22 mouse cellular contexts compared by ENCODE assay signal in genomic region chr1:164273659-164274058, GRCm38 (mm10). TPM values are rescaled to one million over a fixed set of nuclear protein-coding genes. Genes with fewer than 3 reads are reported as not detected.
A peak's percentile ranks its signal among the peaks of the same experiment; 100 is the strongest.
DNase-seq lines count a peak whose midpoint lies in the region; ATAC-seq and TF ChIP-seq lines count a peak whose summit lies in the region.
"Had no signal": no experiment of that assay in that cellular context is flagged by ENCODE, and none has a peak within 500 bp of the region (broad histone marks: within the 10 kb centered on the region; RNA-seq: fewer than 3 reads in every experiment).

No protein-coding gene starts in this region.

- ATAC-seq in midbrain, postnatal 0 days (ENCODE audit: low FRiP score), result no peak
- no peak for ATAC-seq in midbrain, embryonic 16.5 days
- ATAC-seq: forebrain, embryonic 14.5 days; liver, postnatal 0 days; lung, postnatal 0 days had no signal

- H3K27ac ChIP-seq in midbrain, postnatal 0 days (ENCODE audit: low read depth, low read length), result no peak overlapping the region
- H3K27ac ChIP-seq in midbrain, embryonic 16.5 days (ENCODE audit: low read length), result no peak overlapping the region
- H3K27ac ChIP-seq in forebrain, embryonic 10.5 days, result no peak overlapping the region
- H3K27ac ChIP-seq: heart, embryonic 10.5 days; kidney, embryonic 15.5 days; macrophage; neural tube, embryonic 12.5 days; stomach, postnatal 0 days had no signal

- H3K9ac ChIP-seq in midbrain, postnatal 0 days (replicated peaks; ENCODE audit: low read length, poor library complexity, severe bottlenecking), result no peak overlapping the region
- no peak overlapping the region for H3K9ac ChIP-seq in midbrain, embryonic 16.5 days (ENCODE audit: low read depth, low read length)
- H3K9ac ChIP-seq: kidney, embryonic 15.5 days; liver, postnatal 0 days; neural tube, embryonic 12.5 days had no signal

- H3K9me3 ChIP-seq in midbrain, postnatal 0 days (ENCODE audit: low read length), result no peaks in the 10 kb centered on the region
- no peaks in the 10 kb centered on the region for H3K9me3 ChIP-seq in midbrain, embryonic 16.5 days (replicated peaks; ENCODE audit: control insufficient read depth, low read length, poor library complexity, severe bottlenecking)
- no peaks in the 10 kb centered on the region for H3K9me3 ChIP-seq in forebrain, embryonic 10.5 days
- H3K9me3 ChIP-seq: heart, embryonic 10.5 days; kidney, embryonic 15.5 days; neural tube, embryonic 12.5 days had no signal

- no peaks in the 10 kb centered on the region for H3K4me1 ChIP-seq in midbrain, postnatal 0 days (ENCODE audit: insufficient read depth, low read length)
- H3K4me1 ChIP-seq in midbrain, embryonic 16.5 days (ENCODE audit: control insufficient read depth, insufficient read depth, low read length), result no peaks in the 10 kb centered on the region
- H3K4me1 ChIP-seq in forebrain, embryonic 10.5 days, result peaks cover 12% of the 10 kb centered on the region
- H3K4me1 ChIP-seq: heart, embryonic 10.5 days; neural tube, embryonic 12.5 days had no signal

- 0 out of 2 replicates have a peak, but pooled peaks cover 3% of the 10 kb centered on the region for H3K27me3 ChIP-seq in midbrain, postnatal 0 days (ENCODE audit: insufficient read depth, low read length)
- no peaks in the 10 kb centered on the region; the same call in 1 of the 2 replicates for H3K27me3 ChIP-seq in midbrain, embryonic 16.5 days (ENCODE audit: control insufficient read depth, insufficient read depth, low read depth, low read length)
- no peaks in the 10 kb centered on the region for H3K27me3 ChIP-seq in forebrain, embryonic 10.5 days (ENCODE audit: poor library complexity, severe bottlenecking)
- H3K27me3 ChIP-seq: kidney, embryonic 15.5 days; neural tube, embryonic 12.5 days had no signal

- no peak for TF ChIP-seq CTCF in midbrain, postnatal 0 days (IDR thresholded peaks at IDR 0.05)

- H3K4me3 ChIP-seq in midbrain, postnatal 0 days (ENCODE audit: low read depth, low read length), result no peak overlapping the region
- no peak overlapping the region for H3K4me3 ChIP-seq in midbrain, embryonic 16.5 days (ENCODE audit: low read depth, low read length)
- no peak overlapping the region for H3K4me3 ChIP-seq in forebrain, embryonic 10.5 days
- H3K4me3 ChIP-seq: heart, embryonic 10.5 days; kidney, embryonic 15.5 days; neural tube, embryonic 12.5 days had no signal

- H3K36me3 ChIP-seq in midbrain, postnatal 0 days (ENCODE audit: insufficient read depth, low read length), result no peaks in the 10 kb centered on the region
- no peaks in the 10 kb centered on the region for H3K36me3 ChIP-seq in midbrain, embryonic 16.5 days (ENCODE audit: control insufficient read depth, insufficient read depth, low read length)
- no peaks in the 10 kb centered on the region for H3K36me3 ChIP-seq in forebrain, embryonic 10.5 days (replicated peaks)
- H3K36me3 ChIP-seq: heart, embryonic 10.5 days; kidney, embryonic 15.5 days; neural tube, embryonic 12.5 days had no signal

- H3K4me2 ChIP-seq in midbrain, postnatal 0 days (ENCODE audit: low read depth, low read length, poor library complexity, severe bottlenecking), result no peak overlapping the region
- no peak overlapping the region for H3K4me2 ChIP-seq in midbrain, embryonic 16.5 days (ENCODE audit: low read length)
- H3K4me2 ChIP-seq: kidney, embryonic 15.5 days; midbrain, embryonic 11.5 days; neural tube, embryonic 12.5 days had no signal

- WGBS in midbrain, postnatal 0 days, result 73% methylated on average over 6 of the region's 6 CpGs
- WGBS in midbrain, embryonic 16.5 days, result 78% methylated on average over 6 of the region's 6 CpGs
- WGBS in forebrain, embryonic 10.5 days, result 69% methylated on average over 6 of the region's 6 CpGs

- DNase-seq in midbrain, postnatal 0 days (ENCODE audit: low spot score), result peak; percentile 15
- DNase-seq in embryo, embryonic 11 days, result peak; percentile 68
- DNase-seq in fibroblast of lung, adult 2 months (ENCODE audit: low read depth), result peak; percentile 16
- no peak for DNase-seq in forebrain, embryonic 10.5 days (ENCODE audit: extremely low spot score, low spot score)
- no peak for DNase-seq in urinary bladder, postnatal 25 days (ENCODE audit: low spot score)
- no peak for DNase-seq in adrenal gland, postnatal 14 days
- DNase-seq: adrenal gland, postnatal 10 days; cerebellum, adult 9-10 months; gastrocnemius, postnatal 10 days; heart, postnatal 4 days; kidney, adult 11 months; kidney, postnatal 4 days; liver, postnatal 0 days had no signal

RNA-seq across cellular contexts. Expression of gene Ccdc181, which starts 1.7 kb away (rescaled TPM):
- total RNA-seq in midbrain, postnatal 0 days (2014; rRNA removed), result 12.6 and 20.9 TPM in 2 replicates
- polyA plus RNA-seq in midbrain, postnatal 0 days (2015; fragmentation: Nextera tagmentation; extraction: Ambion mirVana), result 27.2 and 29.0 TPM in 2 replicates
- 29.1 and 30.5 TPM in 2 replicates for polyA plus RNA-seq in midbrain, embryonic 16.5 days (2015; fragmentation: Nextera tagmentation; extraction: Ambion mirVana)
- 13.9 and 14.0 TPM in 2 replicates for polyA plus RNA-seq in forebrain, embryonic 10.5 days (2016; fragmentation: Nextera tagmentation; extraction: Ambion mirVana)
- total RNA-seq in adrenal gland, postnatal 14 days (2021), result 8.2 and 9.8 TPM in 2 replicates

RNA-seq across cellular contexts. Expression of gene Slc19a2, which starts 24.8 kb away (rescaled TPM):
- total RNA-seq in midbrain, postnatal 0 days (2014; rRNA removed), result 17.0 and 20.2 TPM in 2 replicates
- 7.4 and 8.4 TPM in 2 replicates for polyA plus RNA-seq in midbrain, postnatal 0 days (2015; fragmentation: Nextera tagmentation; extraction: Ambion mirVana)
- 8.1 and 8.3 TPM in 2 replicates for polyA plus RNA-seq in midbrain, embryonic 16.5 days (2015; fragmentation: Nextera tagmentation; extraction: Ambion mirVana)
- 11.2 and 12.2 TPM in 2 replicates for polyA plus RNA-seq in forebrain, embryonic 10.5 days (2016; fragmentation: Nextera tagmentation; extraction: Ambion mirVana)
- total RNA-seq in adrenal gland, postnatal 14 days (2021), result 15.8 and 20.7 TPM in 2 replicates

RNA-seq across cellular contexts. Expression of gene Nme7, which starts 30.3 kb away (rescaled TPM):
- total RNA-seq in midbrain, postnatal 0 days (2014; rRNA removed), result 17.6 and 18.5 TPM in 2 replicates
- 25.8 and 27.5 TPM in 2 replicates for polyA plus RNA-seq in midbrain, postnatal 0 days (2015; fragmentation: Nextera tagmentation; extraction: Ambion mirVana)
- polyA plus RNA-seq in midbrain, embryonic 16.5 days (2015; fragmentation: Nextera tagmentation; extraction: Ambion mirVana), result 31.2 and 34.2 TPM in 2 replicates
- 45.6 and 48.8 TPM in 2 replicates for polyA plus RNA-seq in forebrain, embryonic 10.5 days (2016; fragmentation: Nextera tagmentation; extraction: Ambion mirVana)
- 15.5 TPM in 2 replicates for total RNA-seq in adrenal gland, postnatal 14 days (2021)

RNA-seq across cellular contexts. Expression of gene Blzf1, which starts 33.6 kb away (rescaled TPM):
- total RNA-seq in midbrain, postnatal 0 days (2014; rRNA removed), result 12.1 and 16.7 TPM in 2 replicates
- 22.5 and 23.0 TPM in 2 replicates for polyA plus RNA-seq in midbrain, postnatal 0 days (2015; fragmentation: Nextera tagmentation; extraction: Ambion mirVana)
- polyA plus RNA-seq in midbrain, embryonic 16.5 days (2015; fragmentation: Nextera tagmentation; extraction: Ambion mirVana), result 30.7 and 32.3 TPM in 2 replicates
- 24.9 and 26.7 TPM in 2 replicates for polyA plus RNA-seq in forebrain, embryonic 10.5 days (2016; fragmentation: Nextera tagmentation; extraction: Ambion mirVana)
- total RNA-seq in adrenal gland, postnatal 14 days (2021), result 24.6 and 25.0 TPM in 2 replicates

Comparison
In these comparisons a context has a peak if more than half of its experiments do, and no peak if none do; other contexts are left out.
1. DNase-seq: peak in midbrain, postnatal 0 days (single experiment), embryo, embryonic 11 days (single experiment) and fibroblast of lung, adult 2 months (single experiment); none in forebrain, embryonic 10.5 days (single experiment), urinary bladder, postnatal 25 days (single experiment) and adrenal gland, postnatal 14 days (single experiment).